Mouse (Mus musculus): ENCODE results near the gene Nfkb2.
A peak's percentile ranks its signal among the peaks of the same experiment; 100 is the strongest.

The Nfkb2 gene

DNA sequence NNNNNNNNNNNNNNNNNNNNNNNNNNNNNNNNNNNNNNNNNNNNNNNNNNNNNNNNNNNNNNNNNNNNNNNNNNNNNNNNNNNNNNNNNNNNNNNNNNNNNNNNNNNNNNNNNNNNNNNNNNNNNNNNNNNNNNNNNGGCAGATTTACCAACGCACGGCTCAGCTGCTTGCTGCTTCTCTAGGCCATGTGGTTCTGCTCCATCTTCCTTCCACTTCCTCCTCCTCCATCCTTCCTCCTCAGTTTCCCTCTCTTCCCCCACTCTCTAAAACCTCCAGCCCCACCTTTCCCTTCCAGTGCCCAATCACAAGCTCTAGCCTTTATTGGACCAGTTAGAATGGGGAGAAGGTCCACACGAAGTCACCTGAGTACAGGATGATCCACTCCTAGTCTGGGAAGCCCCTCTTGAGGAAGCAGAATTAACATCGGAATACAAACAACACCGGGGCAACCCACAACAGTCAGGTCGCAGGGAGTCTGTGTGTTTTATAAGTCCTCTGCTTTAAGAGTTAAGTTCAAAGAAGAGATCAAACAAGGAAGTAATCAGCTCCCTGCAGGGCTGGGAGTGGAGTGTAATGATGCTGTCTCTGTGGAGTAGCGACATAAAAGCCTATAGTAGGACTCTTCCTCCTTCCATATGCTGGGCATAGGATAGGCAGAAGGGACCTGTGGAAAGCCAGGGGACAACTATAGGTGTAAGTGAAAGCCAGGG lies 40.7 kb downstream of the Nfkb2 start:
- peak; percentile 63 for DNase-seq (ENCODE audit: low read depth, low spot score)

DNA sequence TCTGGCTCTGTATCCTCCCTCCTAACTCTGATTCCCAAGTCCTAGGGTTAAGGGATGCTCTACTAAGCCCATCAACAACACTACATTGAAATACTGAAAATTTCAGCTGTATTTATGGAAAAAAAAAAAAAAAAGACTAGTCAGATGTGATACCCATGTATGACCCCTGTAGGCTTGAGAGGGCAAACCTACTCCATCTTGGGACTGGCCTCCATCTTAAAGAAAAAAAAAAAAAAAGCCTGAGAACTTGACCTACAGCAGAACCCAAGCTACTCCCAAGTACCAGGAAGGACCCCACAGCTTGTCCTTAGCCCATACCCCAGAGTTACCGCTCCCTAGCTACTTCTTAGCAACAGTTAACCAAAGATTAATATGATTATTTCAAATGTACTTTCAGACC lies 43.0 kb downstream of the Nfkb2 start:
- no peak for DNase-seq (ENCODE audit: low read depth, low spot score)

DNA sequence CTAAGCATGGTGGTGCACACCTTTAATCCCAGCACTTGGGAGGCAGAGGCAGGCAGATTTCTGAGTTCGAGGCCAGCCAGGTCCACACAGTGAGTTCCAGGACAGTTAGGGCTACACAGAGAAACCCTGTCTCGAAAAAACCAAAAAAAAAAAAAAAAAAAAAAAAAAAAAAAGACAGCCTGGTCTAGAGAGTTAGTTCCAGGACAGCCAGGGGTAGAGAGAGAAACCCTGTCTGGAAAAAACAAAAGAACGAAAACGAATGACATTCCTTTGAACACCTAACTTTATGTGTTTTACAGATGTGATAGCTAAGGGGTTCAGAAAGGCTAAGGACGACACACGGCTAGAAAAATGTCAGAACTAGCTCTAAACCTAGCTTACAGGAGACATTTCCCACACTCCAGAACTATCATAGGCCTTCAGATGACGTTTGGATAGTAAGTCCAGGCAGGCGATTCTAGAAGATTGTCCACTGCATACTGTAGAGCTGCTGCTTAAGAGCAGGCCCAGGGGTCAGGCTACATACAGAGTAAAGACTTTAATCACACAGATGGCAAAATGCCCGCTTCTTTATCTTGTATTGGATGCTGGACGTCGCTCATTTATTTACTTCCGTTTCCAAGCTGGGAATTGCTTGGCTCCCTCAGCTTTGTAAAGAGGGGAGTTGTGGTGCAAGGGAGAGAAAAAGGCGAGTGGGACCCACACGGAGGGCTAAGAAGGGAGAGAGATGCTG lies 44.0 kb downstream of the Nfkb2 start:
- DNase-seq (ENCODE audit: low read depth, low spot score), result no peak

DNA sequence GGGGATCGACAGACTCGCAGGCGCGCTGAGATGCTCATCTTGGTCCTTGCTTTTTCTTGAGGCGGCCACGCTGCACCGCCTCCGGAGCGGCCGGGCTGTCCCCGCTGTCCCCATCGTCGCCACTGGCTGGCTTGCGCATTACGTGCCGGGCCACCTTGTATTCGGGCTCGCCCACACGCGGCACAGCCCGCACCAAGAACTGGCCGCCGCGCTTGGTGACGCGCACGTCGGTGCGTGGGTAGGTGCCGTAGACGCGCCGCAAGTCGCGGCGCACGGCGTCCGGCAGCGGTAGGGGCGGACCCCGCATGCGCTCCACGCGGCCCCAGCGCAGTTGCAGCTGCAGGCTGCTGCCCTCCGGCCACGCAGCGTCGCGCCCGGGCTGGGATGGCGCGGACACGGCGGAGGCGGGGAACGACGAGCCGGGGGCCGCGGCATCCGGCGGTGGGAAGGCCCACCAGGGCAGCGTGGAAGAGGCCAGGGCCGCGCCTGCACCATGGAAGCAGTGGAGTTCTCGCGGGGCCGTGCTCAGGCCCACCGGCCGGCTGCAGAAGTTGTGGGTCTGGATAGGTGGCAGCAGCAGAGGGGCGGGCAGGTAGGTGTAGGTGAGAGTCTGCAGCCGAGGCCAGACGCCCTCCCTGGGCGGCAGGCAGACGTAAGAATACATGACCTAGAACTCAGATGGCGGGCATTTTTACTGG lies 44.8 kb downstream of the Nfkb2 start:
- peak; percentile 66 for DNase-seq (ENCODE audit: low read depth, low spot score)

DNA sequence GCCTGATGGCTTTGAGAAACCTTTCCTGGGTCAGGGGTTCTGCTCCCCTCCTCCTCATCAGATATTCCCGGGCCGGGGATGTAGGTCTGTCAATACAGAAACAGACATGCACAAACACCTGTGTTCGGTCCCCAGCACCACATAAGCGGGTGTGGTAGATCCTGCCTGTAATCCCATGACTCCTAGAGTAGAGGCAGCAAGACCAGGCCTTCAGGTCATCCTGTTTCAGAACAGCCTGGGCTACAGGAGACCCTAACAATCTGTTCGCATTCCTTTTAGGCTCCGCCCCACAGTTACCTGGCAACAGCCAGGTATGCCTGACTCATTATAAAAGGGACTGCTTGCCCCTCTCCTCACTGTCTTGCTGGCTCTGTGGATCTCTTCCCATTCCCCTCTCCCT lies 45.4 kb downstream of the Nfkb2 start:
- DNase-seq (ENCODE audit: low read depth, low spot score), result no peak

DNA sequence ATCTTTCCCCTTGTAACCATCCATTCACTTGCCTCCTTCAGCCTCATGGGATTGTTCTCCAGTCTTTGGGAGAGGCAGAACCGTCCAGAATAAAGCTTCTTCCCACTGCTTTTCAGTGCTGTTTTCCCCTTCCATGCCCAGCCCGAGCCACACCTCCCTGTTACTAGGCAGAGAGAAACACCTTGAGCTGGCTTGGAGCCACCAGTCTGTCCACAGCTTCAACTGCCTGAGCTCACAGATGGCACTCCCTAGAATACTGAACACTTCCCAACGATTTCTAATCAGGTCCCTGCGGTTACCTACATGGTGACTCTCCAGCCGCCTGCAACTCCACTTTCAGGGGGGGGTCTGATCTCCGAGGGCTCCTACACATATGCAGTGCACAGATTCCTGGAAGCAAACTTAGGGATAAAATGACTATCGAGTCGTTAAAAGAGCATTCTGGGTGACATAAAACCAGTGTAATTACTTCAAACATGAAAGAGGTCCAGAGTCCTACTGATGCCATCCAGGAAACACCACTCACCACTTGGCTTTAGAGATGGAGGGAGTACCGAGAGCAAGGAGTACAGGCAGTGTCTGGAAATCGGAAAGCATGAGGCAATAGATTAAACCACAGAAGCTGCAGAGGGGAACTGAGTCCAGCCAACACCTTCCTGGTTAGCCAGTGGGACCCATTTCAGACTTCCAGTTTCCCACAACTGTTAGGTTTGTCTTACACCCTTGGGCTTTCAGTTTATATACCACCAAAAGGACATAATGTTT lies 46.2 kb downstream of the Nfkb2 start, which contains the start of gene 2310034G01Rik:
Gene 2310034G01Rik, minus strand, starts transcription at position 135 of the 765 bp plus-strand sequence.
- DNase-seq (ENCODE audit: low read depth, low spot score), result no peak

DNA sequence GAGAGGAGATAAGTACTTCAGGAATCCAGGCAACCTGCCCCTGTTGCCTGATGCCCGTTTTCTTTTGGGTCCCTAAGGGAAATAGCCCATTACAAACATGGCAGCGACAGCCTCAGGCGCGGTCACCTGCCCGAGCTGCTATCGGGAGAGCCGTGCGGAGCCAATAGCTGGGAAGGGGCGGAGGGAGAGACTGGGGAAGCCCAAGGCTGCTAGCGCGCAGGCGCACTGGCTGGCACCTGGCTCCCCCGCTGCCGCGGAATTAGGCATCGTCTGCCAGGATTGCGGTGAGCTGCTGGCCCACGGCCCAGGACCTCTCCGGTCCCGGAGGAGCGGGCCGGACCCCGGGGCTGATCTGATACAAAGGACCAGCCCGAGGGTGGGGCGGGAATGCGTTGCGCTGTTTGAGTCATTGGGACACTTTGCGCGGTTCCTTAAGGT lies 52.6 kb downstream of the Nfkb2 start:
- peak; percentile 95 for DNase-seq (ENCODE audit: low read depth, low spot score)

DNA sequence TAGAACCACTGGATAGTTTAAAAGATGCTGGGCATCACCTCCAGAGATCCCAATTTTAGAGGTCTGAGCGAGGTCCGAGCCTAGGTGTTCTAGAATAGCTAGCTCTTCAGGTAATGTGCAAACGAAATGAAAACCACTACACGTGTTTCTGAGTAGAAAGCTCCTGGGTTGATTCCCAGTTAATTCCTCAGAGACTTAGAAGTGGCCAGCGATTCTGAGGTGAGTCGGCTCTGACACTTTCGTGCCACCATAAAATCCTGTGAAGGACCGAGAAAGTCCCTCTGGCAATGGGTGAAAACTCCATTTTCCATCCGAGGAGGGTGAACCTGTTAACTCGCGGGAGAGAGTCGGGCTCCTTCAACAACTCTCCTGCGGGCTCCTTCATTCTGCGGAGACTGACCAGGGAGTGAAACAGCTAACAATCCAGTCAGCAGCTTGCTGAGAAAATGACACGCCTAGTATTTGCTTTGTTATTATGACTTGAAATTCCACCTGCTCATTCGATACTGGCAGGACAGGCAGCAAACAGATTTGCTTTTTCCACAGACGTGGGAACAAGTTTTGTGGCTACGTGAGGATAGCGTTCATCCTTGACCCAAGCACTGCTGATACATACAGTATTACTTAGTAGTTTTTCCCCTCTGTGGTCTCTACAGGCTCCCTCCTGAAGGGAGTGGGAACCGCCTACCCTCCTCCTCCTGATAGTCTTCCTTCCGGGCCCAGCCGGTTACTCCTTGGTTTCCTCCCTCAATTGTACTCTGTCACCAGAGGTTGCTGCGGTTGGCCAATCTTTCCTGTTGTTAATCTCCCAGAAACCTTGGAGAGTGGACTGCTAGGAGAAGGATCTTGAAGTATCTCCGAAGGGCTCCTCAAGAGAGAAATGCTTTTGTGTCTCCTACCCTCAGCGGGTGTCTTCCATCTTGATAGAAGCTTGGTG lies 53.5 kb downstream of the Nfkb2 start:
- peak; percentile 46 for DNase-seq (ENCODE audit: low read depth, low spot score)

DNA sequence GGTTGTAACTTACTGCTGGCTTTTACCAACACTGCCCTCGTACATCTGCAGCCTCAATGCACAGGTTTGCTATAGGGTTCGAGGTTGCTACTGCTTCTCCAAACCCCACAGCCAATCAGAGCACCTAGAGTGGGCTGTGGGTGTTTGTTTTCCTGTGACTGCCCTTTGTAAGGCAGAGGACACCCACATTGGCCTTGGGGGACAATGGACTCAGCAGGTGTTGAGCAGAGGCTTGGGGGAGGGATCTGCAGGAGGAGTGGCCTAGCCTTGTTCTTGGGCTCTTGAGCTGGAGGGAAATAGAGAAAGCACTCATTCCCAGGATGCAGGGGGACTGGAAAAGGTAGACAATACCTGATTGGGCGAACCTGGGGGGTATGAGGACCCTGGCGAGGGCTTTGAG lies 54.3 kb downstream of the Nfkb2 start:
- peak; percentile 82 for DNase-seq (ENCODE audit: low read depth, low spot score)

Data from ES-CJ7 (cell line).